Mouse (Mus musculus): ENCODE data around the gene Nos3. TPM values are rescaled to one million over a fixed set of nuclear protein-coding genes. Genes with fewer than 3 reads are reported as not detected.

Gene Nos3
- total and polyA plus RNA-seq, 2 experiments, result 1.1 to 2.9 TPM

DNA sequence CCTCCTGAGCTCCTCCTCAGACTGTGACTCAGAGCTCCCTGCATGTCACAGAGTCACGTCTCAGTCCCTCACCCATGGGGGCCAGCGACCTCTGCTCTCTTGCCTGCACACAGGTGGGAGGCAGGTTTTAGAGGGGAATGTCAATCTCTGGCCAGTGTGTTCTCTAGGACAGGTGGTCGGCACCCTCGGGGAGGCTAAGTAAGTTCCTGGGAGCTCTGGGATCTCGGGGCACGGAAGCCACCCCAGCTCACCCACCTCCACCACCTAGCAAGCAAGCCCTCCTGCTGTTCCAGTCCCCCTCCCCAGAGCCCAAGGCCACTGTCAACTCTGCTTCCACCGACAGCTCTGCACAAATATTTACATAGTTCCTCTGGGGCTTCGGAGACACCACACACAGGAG lies 21.6 kb upstream of the Nos3 start:
- TF ChIP-seq CTCF (IDR thresholded peaks at IDR 0.05; ENCODE audit: low read depth, low read length), result no peak
- TF ChIP-seq POLR2A (IDR thresholded peaks at IDR 0.05; ENCODE audit: extremely low read depth, insufficient read depth, low read length), result no peak
- no peaks in the 10 kb centered on the region for H3K36me3 ChIP-seq (ENCODE audit: control insufficient read depth, insufficient read depth, low read length)
- no peaks in the 10 kb centered on the region for H3K4me1 ChIP-seq (ENCODE audit: control insufficient read depth, insufficient read depth, low read length)
- no peak overlapping the region for H3K9ac ChIP-seq (ENCODE audit: low read depth, low read length)
- H3K79me2 ChIP-seq (ENCODE audit: control insufficient read depth, insufficient read depth, low read length), result no peaks in the 10 kb centered on the region
- WGBS, result 46% methylated on average over 8 of the region's 8 CpGs
- no peak for DNase-seq (ENCODE audit: extremely low read depth, low read depth, low spot score)
- no peaks in the 10 kb centered on the region for H3K27me3 ChIP-seq (ENCODE audit: control insufficient read depth, insufficient read depth, low read length)
- H3K4me3 ChIP-seq (ENCODE audit: insufficient read depth, low read depth, low read length), result no peak overlapping the region
- no peak overlapping the region for H3K27ac ChIP-seq (replicated peaks; ENCODE audit: insufficient read depth, low read depth, low read length)

- no peak for DNase-seq (ENCODE audit: extremely low read depth, low read depth, low spot score)
- Histone ChIP-seq H3K79me2 (ENCODE audit: control insufficient read depth, insufficient read depth, low read length) (no peaks in the 10 kb centered on the region), H3K4me3 (ENCODE audit: insufficient read depth, low read depth, low read length) (no peak overlapping the region), H3K4me1 (ENCODE audit: control insufficient read depth, insufficient read depth, low read length) (peaks cover 2% of the 10 kb centered on the region; the same call in 1 of the 2 replicates), H3K36me3 (ENCODE audit: control insufficient read depth, insufficient read depth, low read length) (no peaks in the 10 kb centered on the region), H3K9ac (ENCODE audit: low read depth, low read length) (no peak overlapping the region), H3K27ac (replicated peaks; ENCODE audit: insufficient read depth, low read depth, low read length) (no peak overlapping the region), H3K27me3 (ENCODE audit: control insufficient read depth, insufficient read depth, low read length) (peaks cover 3% of the 10 kb centered on the region; the same call in 1 of the 2 replicates)
- no peak for TF ChIP-seq POLR2A (IDR thresholded peaks at IDR 0.05; ENCODE audit: extremely low read depth, insufficient read depth, low read length)
- no peak for TF ChIP-seq CTCF (IDR thresholded peaks at IDR 0.05; ENCODE audit: low read depth, low read length)
Observed at GRCm38 (mm10) chr5:24343379-24343778, 21.2 kb upstream of the Nos3 start.

- Histone ChIP-seq H3K4me3 (ENCODE audit: insufficient read depth, low read depth, low read length) (no peak overlapping the region), H3K79me2 (ENCODE audit: control insufficient read depth, insufficient read depth, low read length) (no peaks in the 10 kb centered on the region), H3K9ac (ENCODE audit: low read depth, low read length) (no peak overlapping the region), H3K27me3 (ENCODE audit: control insufficient read depth, insufficient read depth, low read length) (peaks cover 8% of the 10 kb centered on the region; the same call in 1 of the 2 replicates), H3K27ac (replicated peaks; ENCODE audit: insufficient read depth, low read depth, low read length) (no peak overlapping the region), H3K4me1 (ENCODE audit: control insufficient read depth, insufficient read depth, low read length) (peaks cover 5% of the 10 kb centered on the region; the same call in 1 of the 2 replicates), H3K36me3 (ENCODE audit: control insufficient read depth, insufficient read depth, low read length) (no peaks in the 10 kb centered on the region)
- WGBS, result 53% methylated on average over 2 of the region's 2 CpGs
- DNase-seq (ENCODE audit: extremely low read depth, low read depth, low spot score), result no peak
- TF ChIP-seq POLR2A (IDR thresholded peaks at IDR 0.05; ENCODE audit: extremely low read depth, insufficient read depth, low read length) (no peak), CTCF (IDR thresholded peaks at IDR 0.05; ENCODE audit: low read depth, low read length) (no peak)
Observed at GRCm38 (mm10) chr5:24343977-24344436, 20.6 kb upstream of the Nos3 start.

DNA sequence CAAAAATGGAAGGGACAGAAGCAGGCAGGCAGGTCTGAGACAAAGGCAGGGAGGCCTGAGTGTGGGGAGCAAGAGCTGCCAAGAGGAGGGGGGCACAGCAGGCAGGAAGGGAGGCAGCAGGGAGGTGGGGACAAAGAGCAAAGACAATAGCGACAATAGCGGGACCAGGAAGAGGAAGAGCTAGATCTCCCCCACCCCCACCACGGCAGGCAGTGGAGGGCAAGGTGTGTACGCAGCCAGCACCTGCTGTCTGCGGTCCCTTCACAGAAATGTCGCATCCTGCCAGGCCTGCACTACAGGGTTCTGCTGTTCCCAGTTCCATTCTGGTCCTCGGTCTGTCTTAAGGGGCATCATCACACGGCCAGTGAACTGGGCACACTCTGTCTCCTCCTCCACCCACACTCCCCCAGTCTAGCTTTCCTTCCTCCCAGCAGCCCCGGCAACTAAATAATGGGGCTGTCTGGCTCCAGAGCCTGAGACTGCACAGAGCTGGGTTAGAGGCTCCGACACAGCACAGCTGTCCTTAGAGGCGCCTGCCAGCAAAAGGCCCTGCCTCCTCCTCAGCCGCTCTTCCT lies 20.0 kb upstream of the Nos3 start:
- no peaks in the 10 kb centered on the region for H3K79me2 ChIP-seq (ENCODE audit: control insufficient read depth, insufficient read depth, low read length)
- no peak for TF ChIP-seq CTCF (IDR thresholded peaks at IDR 0.05; ENCODE audit: low read depth, low read length)
- TF ChIP-seq POLR2A (IDR thresholded peaks at IDR 0.05; ENCODE audit: extremely low read depth, insufficient read depth, low read length), result no peak
- no peaks in the 10 kb centered on the region for H3K36me3 ChIP-seq (ENCODE audit: control insufficient read depth, insufficient read depth, low read length)
- DNase-seq (ENCODE audit: extremely low read depth, low read depth, low spot score), result no peak
- peaks cover 13% of the 10 kb centered on the region for H3K27me3 ChIP-seq (ENCODE audit: control insufficient read depth, insufficient read depth, low read length)
- H3K4me3 ChIP-seq (ENCODE audit: insufficient read depth, low read depth, low read length), result no peak overlapping the region
- H3K4me1 ChIP-seq (ENCODE audit: control insufficient read depth, insufficient read depth, low read length), result peaks cover 5% of the 10 kb centered on the region
- no peak overlapping the region for H3K27ac ChIP-seq (replicated peaks; ENCODE audit: insufficient read depth, low read depth, low read length)
- WGBS, result 51% methylated on average over 10 of the region's 12 CpGs
- no peak overlapping the region for H3K9ac ChIP-seq (ENCODE audit: low read depth, low read length)

GRCm38 (mm10) chr5:24346313-24346712 lies 18.3 kb upstream of the Nos3 start:
- Histone ChIP-seq H3K36me3 (ENCODE audit: control insufficient read depth, insufficient read depth, low read length) (no peaks in the 10 kb centered on the region), H3K9ac (ENCODE audit: low read depth, low read length) (no peak overlapping the region), H3K27ac (replicated peaks; ENCODE audit: insufficient read depth, low read depth, low read length) (no peak overlapping the region), H3K79me2 (ENCODE audit: control insufficient read depth, insufficient read depth, low read length) (no peaks in the 10 kb centered on the region), H3K27me3 (ENCODE audit: control insufficient read depth, insufficient read depth, low read length) (peaks cover 27% of the 10 kb centered on the region), H3K4me3 (ENCODE audit: insufficient read depth, low read depth, low read length) (no peak overlapping the region), H3K4me1 (ENCODE audit: control insufficient read depth, insufficient read depth, low read length) (peaks cover 5% of the 10 kb centered on the region)
- WGBS, result 87% methylated on average over 7 of the region's 7 CpGs
- no peak for DNase-seq (ENCODE audit: extremely low read depth, low read depth, low spot score)
- no peak for TF ChIP-seq POLR2A (IDR thresholded peaks at IDR 0.05; ENCODE audit: extremely low read depth, insufficient read depth, low read length)

DNA sequence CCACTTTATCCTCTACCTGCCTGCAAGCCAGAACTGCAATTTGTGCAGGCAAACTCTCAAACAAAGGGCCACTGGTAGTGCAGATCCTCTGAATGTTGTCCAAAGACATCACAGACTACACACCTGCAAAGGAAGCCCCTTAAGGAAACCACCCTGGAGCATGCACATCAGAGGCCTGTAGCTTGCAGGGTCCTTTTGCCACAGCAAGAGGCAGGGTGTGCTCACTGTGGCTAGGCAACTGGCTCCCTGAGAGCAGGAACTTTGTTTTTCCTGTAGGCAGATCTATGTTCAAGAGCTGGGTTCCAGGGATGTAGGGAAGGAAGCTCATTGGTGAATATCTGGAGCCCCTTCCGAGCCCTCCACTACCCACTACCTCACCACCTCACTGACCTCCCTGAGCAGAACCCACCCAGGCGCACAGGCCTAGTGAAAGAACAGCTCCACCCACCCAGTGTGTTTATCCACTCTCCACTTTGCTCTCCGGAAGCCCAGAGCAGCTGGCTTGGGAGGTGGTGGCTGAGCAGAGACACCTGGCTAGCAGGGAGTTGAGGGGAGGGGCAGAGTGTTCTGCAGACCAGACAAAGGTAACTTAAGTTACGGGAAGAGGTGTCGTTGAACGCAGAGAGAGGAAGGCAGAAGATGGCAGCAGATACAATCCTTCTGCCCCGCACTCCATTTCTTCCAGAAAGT lies 17.3 kb upstream of the Nos3 start:
- Histone ChIP-seq H3K27me3 (ENCODE audit: control insufficient read depth, insufficient read depth, low read length) (peaks cover 36% of the 10 kb centered on the region), H3K27ac (replicated peaks; ENCODE audit: insufficient read depth, low read depth, low read length) (no peak overlapping the region), H3K79me2 (ENCODE audit: control insufficient read depth, insufficient read depth, low read length) (no peaks in the 10 kb centered on the region), H3K9ac (ENCODE audit: low read depth, low read length) (no peak overlapping the region), H3K36me3 (ENCODE audit: control insufficient read depth, insufficient read depth, low read length) (no peaks in the 10 kb centered on the region), H3K4me1 (ENCODE audit: control insufficient read depth, insufficient read depth, low read length) (peaks cover 8% of the 10 kb centered on the region), H3K4me3 (ENCODE audit: insufficient read depth, low read depth, low read length) (no peak overlapping the region)
- DNase-seq (ENCODE audit: extremely low read depth, low read depth, low spot score), result no peak
- WGBS, result 76% methylated on average over 7 of the region's 7 CpGs
- TF ChIP-seq CTCF (IDR thresholded peaks at IDR 0.05; ENCODE audit: low read depth, low read length) (no peak), POLR2A (IDR thresholded peaks at IDR 0.05; ENCODE audit: extremely low read depth, insufficient read depth, low read length) (no peak)
